Mouse (Mus musculus) heart, embryonic 13.5 days (tissue): ENCODE measurements around the gene Sertad4. TPM values are rescaled to one million over a fixed set of nuclear protein-coding genes. Genes with fewer than 3 reads are reported as not detected.
A peak's percentile ranks its signal among the peaks of the same experiment; 100 is the strongest.

ENCODE experiments used
- ATAC-seq: fragments of 200-750 bp; cut with Nextera tagmentation; 2 replicates; pipeline ENCODE4 v1.8.0; 2017; ENCODE audit warnings: moderate TSS enrichment; ENCODE audit not compliant: insufficient number of reproducible peaks, low FRiP score, low TSS enrichment; ENCODE audit errors: extremely low read depth
- H3K27ac ChIP-seq: fragments of 300-500 bp; sonication (generic); replicated peaks from 2 replicates; pipeline ENCODE4 v1.5.1; 2015; ENCODE audit warnings: moderate library complexity, mild to moderate bottlenecking, inconsistent platforms
- H3K27me3 ChIP-seq: fragments of 300-500 bp; sonication (generic); replicated peaks from 2 replicates; pipeline ENCODE4 v1.6.1; 2015; ENCODE audit warnings: mild to moderate bottlenecking, inconsistent platforms
- H3K36me3 ChIP-seq: fragments of 300-500 bp; sonication (generic); 2 replicates; pipeline ENCODE4 v1.6.1; 2015; ENCODE audit warnings: mild to moderate bottlenecking, inconsistent platforms
- H3K4me1 ChIP-seq: fragments of 300-500 bp; sonication (generic); 2 replicates; pipeline ENCODE4 v1.6.1; 2015; ENCODE audit warnings: inconsistent platforms
- H3K4me2 ChIP-seq: fragments of 300-500 bp; sonication (generic); 2 replicates; pipeline ENCODE4 v1.6.1; 2015; ENCODE audit warnings: inconsistent platforms, mild to moderate bottlenecking, moderate library complexity
- H3K4me3 ChIP-seq: fragments of 300-500 bp; sonication (generic); 2 replicates; pipeline ENCODE4 v1.5.1; 2015; ENCODE audit warnings: moderate library complexity, mild to moderate bottlenecking, inconsistent platforms
- H3K9ac ChIP-seq: fragments of 300-500 bp; sonication (generic); 2 replicates; pipeline ENCODE4 v1.6.1; 2015; ENCODE audit warnings: inconsistent platforms, mild to moderate bottlenecking, moderate library complexity
- H3K9me3 ChIP-seq: fragments of 300-500 bp; sonication (generic); 2 replicates; pipeline ENCODE4 v1.6.1; 2016; ENCODE audit warnings: inconsistent platforms
- WGBS: fragments of 180-500 bp; shearing (Covaris S2); methylation state at CpG from one replicate; pipeline ENCODE4 v1.1.7; 2015; ENCODE audit warnings: mixed read lengths; 5-methylcytosine and 5-hydroxymethylcytosine counted together
- polyA plus RNA-seq: library from polyadenylated mRNA; unstranded; fragments of >200 nt; fragmentation: Nextera tagmentation; extraction: Ambion mirVana; gene quantifications from 2 replicates; pipeline ENCODE4 v1.2.1, GENCODE M21; 2015

The Sertad4 gene
- polyA plus RNA-seq, 1 experiment from 2014 or later, result 13.7 TPM

GRCm38 (mm10) chr1:192806168-192807157 is 49.1 kb downstream of the Sertad4 start:
- Histone ChIP-seq H3K4me3 (no peak overlapping the region), H3K9ac (no peak overlapping the region), H3K36me3 (no peaks in the 10 kb centered on the region), H3K27me3 (no peaks in the 10 kb centered on the region), H3K27ac (peak overlapping the region; percentile 26), H3K4me2 (no peak overlapping the region), H3K9me3 (no peaks in the 10 kb centered on the region), H3K4me1 (peaks cover 11% of the 10 kb centered on the region)
- no peak for ATAC-seq
- 54% methylated on average over 10 of the region's 10 CpGs for WGBS

GRCm38 (mm10) chr1:192800338-192800737 is 55.2 kb downstream of the Sertad4 start:
- WGBS, result 65% methylated on average over 8 of the region's 8 CpGs
- ATAC-seq, result no peak

GRCm38 (mm10) chr1:192799165-192799991 is 56.2 kb downstream of the Sertad4 start:
- no peak overlapping the region for H3K4me2 ChIP-seq
- no peak overlapping the region for H3K9ac ChIP-seq
- H3K4me1 ChIP-seq, result peaks cover 48% of the 10 kb centered on the region
- WGBS, result 31% methylated on average over 10 of the region's 10 CpGs
- no peaks in the 10 kb centered on the region for H3K27me3 ChIP-seq
- peaks cover 5% of the 10 kb centered on the region; the same call in 1 of the 2 replicates for H3K9me3 ChIP-seq
- ATAC-seq, result no peak
- H3K4me3 ChIP-seq, result no peak overlapping the region
- H3K27ac ChIP-seq, result peak overlapping the region; percentile 61
- no peaks in the 10 kb centered on the region for H3K36me3 ChIP-seq

More at GRCm38 (mm10) chr1:192800338-192800737, 55.2 kb downstream of the Sertad4 start:
- Histone ChIP-seq H3K27ac (no peak overlapping the region), H3K4me3 (no peak overlapping the region), H3K4me1 (peaks cover 48% of the 10 kb centered on the region), H3K4me2 (no peak overlapping the region), H3K9ac (no peak overlapping the region), H3K27me3 (no peaks in the 10 kb centered on the region), H3K36me3 (no peaks in the 10 kb centered on the region), H3K9me3 (peaks cover 1% of the 10 kb centered on the region; the same call in 1 of the 2 replicates)

GRCm38 (mm10) chr1:192798212-192799164 is 57.1 kb downstream of the Sertad4 start:
- H3K27me3 ChIP-seq, result no peaks in the 10 kb centered on the region
- peaks cover 5% of the 10 kb centered on the region; the same call in 1 of the 2 replicates for H3K9me3 ChIP-seq
- peak overlapping the region; percentile 61 for H3K27ac ChIP-seq
- no peak overlapping the region for H3K4me3 ChIP-seq
- no peak overlapping the region for H3K9ac ChIP-seq
- no peak overlapping the region for H3K4me2 ChIP-seq
- 63% methylated on average over 16 of the region's 16 CpGs for WGBS
- no peaks in the 10 kb centered on the region for H3K36me3 ChIP-seq
- peaks cover 48% of the 10 kb centered on the region for H3K4me1 ChIP-seq
- ATAC-seq, result no peak

GRCm38 (mm10) chr1:192797011-192797274 is 58.6 kb downstream of the Sertad4 start:
- WGBS, result 36% methylated on average over 3 of the region's 3 CpGs
- peaks cover 56% of the 10 kb centered on the region for H3K4me1 ChIP-seq
- H3K27ac ChIP-seq, result peak overlapping the region; percentile 78
- H3K27me3 ChIP-seq, result no peaks in the 10 kb centered on the region
- ATAC-seq, result 0 out of 2 replicates have a peak, but pooled peaks have one; percentile 20
- H3K4me3 ChIP-seq, result no peak overlapping the region
- no peaks in the 10 kb centered on the region for H3K36me3 ChIP-seq
- peak overlapping the region; percentile 57 for H3K4me2 ChIP-seq
- peak overlapping the region; percentile 59; the same call in 1 of the 2 replicates for H3K9ac ChIP-seq
- H3K9me3 ChIP-seq, result peaks cover 5% of the 10 kb centered on the region; the same call in 1 of the 2 replicates

- peak; percentile 11; the same call in 1 of the 2 replicates for ATAC-seq
- 4% methylated on average over 15 of the region's 21 CpGs for WGBS
- Histone ChIP-seq H3K27ac (peak overlapping the region; percentile 78), H3K4me2 (peak overlapping the region; percentile 57), H3K9me3 (peaks cover 5% of the 10 kb centered on the region; the same call in 1 of the 2 replicates), H3K4me3 (peak overlapping the region; percentile 20; the same call in 1 of the 2 replicates), H3K36me3 (no peaks in the 10 kb centered on the region), H3K27me3 (no peaks in the 10 kb centered on the region), H3K9ac (peak overlapping the region; percentile 59), H3K4me1 (peaks cover 61% of the 10 kb centered on the region)
These were observed 59.1 kb downstream of the Sertad4 start for GRCm38 (mm10) chr1:192796201-192797010.

- Histone ChIP-seq H3K27me3 (no peaks in the 10 kb centered on the region), H3K9me3 (peaks cover 5% of the 10 kb centered on the region; the same call in 1 of the 2 replicates), H3K4me1 (peaks cover 59% of the 10 kb centered on the region), H3K36me3 (no peaks in the 10 kb centered on the region), H3K4me2 (no peak overlapping the region), H3K27ac (no peak overlapping the region), H3K4me3 (no peak overlapping the region), H3K9ac (no peak overlapping the region)
- ATAC-seq, result no peak
- 50% methylated on average over 9 of the region's 9 CpGs for WGBS
These were observed 60.4 kb downstream of the Sertad4 start for GRCm38 (mm10) chr1:192794957-192795745.
